ENCODE assay signal across 9 mouse cellular contexts in genomic region chr12:76592213-76592612, GRCm38 (mm10).
DNase-seq lines count a peak whose midpoint lies in the region; ATAC-seq and TF ChIP-seq lines count a peak whose summit lies in the region.
"Had no signal": no experiment of that assay in that cellular context is flagged by ENCODE, and none has a peak within 500 bp of the region (broad histone marks: within the 10 kb centered on the region; RNA-seq: fewer than 3 reads in every experiment).

No protein-coding gene starts in this region.

- H3K27ac ChIP-seq in forebrain, postnatal 0 days (ENCODE audit: low read depth, low read length): no peak overlapping the region
- no peak overlapping the region for H3K27ac ChIP-seq in forebrain, embryonic 13.5 days
- no peak overlapping the region for H3K27ac ChIP-seq in neural tube, embryonic 15.5 days (replicated peaks)

- H3K4me2 ChIP-seq in forebrain, postnatal 0 days (ENCODE audit: low read depth): no peak overlapping the region
- H3K4me2 ChIP-seq in forebrain, embryonic 13.5 days: no peak overlapping the region
- no peak overlapping the region for H3K4me2 ChIP-seq in neural tube, embryonic 15.5 days

- H3K4me3 ChIP-seq in forebrain, postnatal 0 days (ENCODE audit: low read depth, low read length): no peak overlapping the region
- no peak overlapping the region for H3K4me3 ChIP-seq in forebrain, embryonic 13.5 days
- H3K4me3 ChIP-seq in neural tube, embryonic 15.5 days (replicated peaks): no peak overlapping the region
- H3K4me3 ChIP-seq: myocyte had no signal

- H3K4me1 ChIP-seq in forebrain, postnatal 0 days (ENCODE audit: insufficient read depth): peaks cover 3% of the 10 kb centered on the region; the same call in 1 of the 2 replicates
- peaks cover 15% of the 10 kb centered on the region for H3K4me1 ChIP-seq in forebrain, embryonic 13.5 days
- H3K4me1 ChIP-seq in neural tube, embryonic 15.5 days: peaks cover 14% of the 10 kb centered on the region

- DNase-seq in forebrain, postnatal 0 days: peak; percentile 63
- DNase-seq in neural tube, embryonic 10.5 days (ENCODE audit: extremely low spot score, low spot score): peak; percentile 76
- peak; percentile 76 for DNase-seq in brain, embryonic 14.5 days (ENCODE audit: low read depth)
- DNase-seq in hindlimb bud, embryonic 11.5 days (ENCODE audit: extremely low spot score, low read depth, low spot score): peak; percentile 50
- peak; percentile 88 for DNase-seq in retina, embryonic 14.5 days (ENCODE audit: low spot score)

- no peak for TF ChIP-seq POLR2A in brain, embryonic 14.5 days (IDR thresholded peaks at IDR 0.05; ENCODE audit: borderline replicate concordance, extremely low read depth, insufficient read depth, insufficient read length, poor library complexity, severe bottlenecking)

- no peaks in the 10 kb centered on the region for H3K36me3 ChIP-seq in forebrain, postnatal 0 days (ENCODE audit: insufficient read depth)
- no peaks in the 10 kb centered on the region for H3K36me3 ChIP-seq in forebrain, embryonic 13.5 days (ENCODE audit: poor library complexity, severe bottlenecking)
- no peaks in the 10 kb centered on the region for H3K36me3 ChIP-seq in neural tube, embryonic 15.5 days

- H3K9ac ChIP-seq in forebrain, postnatal 0 days: no peak overlapping the region
- H3K9ac ChIP-seq in forebrain, embryonic 13.5 days: no peak overlapping the region
- no peak overlapping the region for H3K9ac ChIP-seq in neural tube, embryonic 15.5 days (replicated peaks)

- TF ChIP-seq CTCF in forebrain, postnatal 0 days (IDR thresholded peaks at IDR 0.05; ENCODE audit: low read depth): peak; percentile 78
- TF ChIP-seq CTCF in brain, embryonic 14.5 days (IDR thresholded peaks at IDR 0.05; ENCODE audit: borderline replicate concordance, extremely low read depth, insufficient read depth, insufficient read length): peak; percentile 79

- ATAC-seq in forebrain, postnatal 0 days: no peak
- ATAC-seq in forebrain, embryonic 13.5 days: no peak
- ATAC-seq in neural tube, embryonic 15.5 days (ENCODE audit: low FRiP score): no peak
- no peak for ATAC-seq in erythroid progenitor cell, adult 5-6 weeks (replicated peaks; ENCODE audit: low FRiP score, poor library complexity, severe bottlenecking)

- H3K27me3 ChIP-seq in forebrain, postnatal 0 days (ENCODE audit: insufficient read depth, low read length): no peaks in the 10 kb centered on the region
- H3K27me3 ChIP-seq in forebrain, embryonic 13.5 days: 0 out of 2 replicates have a peak, but pooled peaks cover 4% of the 10 kb centered on the region
- H3K27me3 ChIP-seq in neural tube, embryonic 15.5 days (replicated peaks): 0 out of 2 replicates have a peak, but pooled peaks cover 4% of the 10 kb centered on the region

- 46% methylated on average over 1 of the region's 1 CpGs for WGBS in forebrain, postnatal 0 days
- WGBS in forebrain, embryonic 13.5 days: 43% methylated on average over 1 of the region's 1 CpGs
- 47% methylated on average over 1 of the region's 1 CpGs for WGBS in neural tube, embryonic 15.5 days

- H3K9me3 ChIP-seq in forebrain, postnatal 0 days (ENCODE audit: low read length): no peaks in the 10 kb centered on the region
- no peaks in the 10 kb centered on the region for H3K9me3 ChIP-seq in forebrain, embryonic 13.5 days (replicated peaks)
- no peaks in the 10 kb centered on the region for H3K9me3 ChIP-seq in neural tube, embryonic 15.5 days (replicated peaks)
